Mouse (Mus musculus) neural tube, embryonic 11.5 days (tissue): ENCODE data around the gene Btd. TPM values are rescaled to one million over a fixed set of nuclear protein-coding genes. Genes with fewer than 3 reads are reported as not detected.

Experiments
- ATAC-seq: fragments of 200-750 bp; cut with Nextera tagmentation; 2 replicates; pipeline ENCODE4 v1.8.0; 2017; ENCODE audit warnings: moderate number of reproducible peaks, mild to moderate bottlenecking, moderate TSS enrichment, moderate library complexity; ENCODE audit not compliant: insufficient read depth, low FRiP score, low TSS enrichment
- DNase-seq: peaks from one replicate; pipeline ENCODE4 v3.0.0-alpha.2; 2015; ENCODE audit warnings: low spot score
- H3K27ac ChIP-seq: fragments of 300-500 bp; sonication (generic); 2 replicates; pipeline ENCODE4 v1.5.1; 2014; ENCODE audit warnings: low read depth, mild to moderate bottlenecking, low read length
- H3K27me3 ChIP-seq: fragments of 300-500 bp; sonication (generic); 2 replicates; pipeline ENCODE4 v1.6.1; 2014; ENCODE audit warnings: mild to moderate bottlenecking, low read length, mixed read lengths; ENCODE audit not compliant: control insufficient read depth, insufficient read depth
- H3K36me3 ChIP-seq: fragments of 300-500 bp; sonication (generic); 2 replicates; pipeline ENCODE4 v1.6.1; 2014; ENCODE audit warnings: mild to moderate bottlenecking, low read length, moderate library complexity, mixed read lengths; ENCODE audit not compliant: control insufficient read depth, insufficient read depth
- H3K4me1 ChIP-seq: fragments of 300-500 bp; sonication (generic); 2 replicates; pipeline ENCODE4 v1.6.1; 2014; ENCODE audit warnings: low read length, mixed read lengths; ENCODE audit not compliant: control insufficient read depth, insufficient read depth
- H3K4me2 ChIP-seq: fragments of 300-500 bp; sonication (generic); 2 replicates; pipeline ENCODE4 v1.6.1; 2014; ENCODE audit warnings: low read depth, mild to moderate bottlenecking, moderate library complexity
- H3K4me3 ChIP-seq: fragments of 300-500 bp; sonication (generic); 2 replicates; pipeline ENCODE4 v1.5.1; 2014; ENCODE audit warnings: low read depth, low read length
- H3K9ac ChIP-seq: fragments of 300-500 bp; sonication (generic); 2 replicates; pipeline ENCODE4 v1.6.1; 2014; ENCODE audit warnings: mild to moderate bottlenecking, low read length
- H3K9me3 ChIP-seq: fragments of 300-500 bp; sonication (generic); 2 replicates; pipeline ENCODE4 v1.6.1; 2016; ENCODE audit warnings: low read length; ENCODE audit not compliant: control insufficient read depth
- WGBS: fragments of 180-500 bp; shearing (Covaris S2); extraction: QIAGEN DNeasy Blood & Tissue Kit; methylation state at CpG from one replicate; pipeline ENCODE4 v1.1.7; 2014; 5-methylcytosine and 5-hydroxymethylcytosine counted together
- polyA plus RNA-seq: library from polyadenylated mRNA; unstranded; fragments of >200 nt; fragmentation: Nextera tagmentation; extraction: Ambion mirVana; gene quantifications from 2 replicates; pipeline ENCODE4 v1.2.1, GENCODE M21; 2014

Btd gene
- polyA plus RNA-seq, 1 experiment from 2014 or later = 14.5 TPM

DNA sequence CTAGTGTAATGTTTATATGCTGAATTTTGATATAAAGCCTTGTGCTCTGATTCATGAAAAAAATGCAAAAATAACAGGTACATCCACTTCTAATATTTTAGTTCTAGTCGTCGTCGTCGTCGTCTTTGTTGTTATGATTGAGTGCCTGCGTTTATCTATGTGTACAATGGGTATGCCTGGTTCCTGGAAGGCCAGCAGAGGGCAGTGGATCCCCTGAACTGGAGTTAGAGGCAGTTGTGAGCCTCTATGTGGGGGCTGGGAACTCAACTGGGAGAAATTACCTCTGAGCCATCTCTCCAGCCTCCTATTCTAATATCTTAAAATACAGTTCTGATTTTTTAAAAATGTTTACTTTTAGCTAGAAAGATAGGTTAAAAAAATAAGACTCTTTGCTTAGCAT is 35.3 kb upstream of the Btd start:
- Histone ChIP-seq H3K4me1 (no peaks in the 10 kb centered on the region), H3K9ac (no peak overlapping the region), H3K4me3 (no peak overlapping the region), H3K27me3 (no peaks in the 10 kb centered on the region), H3K9me3 (no peaks in the 10 kb centered on the region), H3K4me2 (no peak overlapping the region), H3K36me3 (no peaks in the 10 kb centered on the region), H3K27ac (no peak overlapping the region)
- ATAC-seq = no peak
- no peak for DNase-seq
- 53% methylated on average over 6 of the region's 6 CpGs for WGBS

DNA sequence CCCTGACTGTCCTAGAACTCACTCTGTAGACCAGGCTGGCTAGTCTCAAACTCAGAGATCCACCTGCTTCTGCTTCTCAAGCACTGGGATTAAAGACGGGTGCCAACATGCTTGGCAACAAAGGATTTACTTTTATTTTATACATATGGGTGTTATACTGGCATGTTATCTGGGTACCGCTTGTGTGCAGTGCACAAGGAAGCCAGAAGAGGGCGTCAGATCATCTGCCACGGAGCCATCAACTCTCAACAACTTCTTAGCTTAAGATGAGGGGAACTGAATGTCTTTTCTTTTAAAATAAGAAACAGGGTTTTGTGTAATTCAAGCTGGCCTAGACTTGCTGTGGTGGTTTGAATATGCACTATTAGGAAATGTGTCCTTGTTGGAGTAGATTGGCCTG is 28.8 kb upstream of the Btd start:
- Histone ChIP-seq H3K27me3 (no peaks in the 10 kb centered on the region), H3K9me3 (no peaks in the 10 kb centered on the region), H3K27ac (no peak overlapping the region), H3K4me3 (no peak overlapping the region), H3K9ac (no peak overlapping the region), H3K4me2 (no peak overlapping the region), H3K36me3 (no peaks in the 10 kb centered on the region), H3K4me1 (no peaks in the 10 kb centered on the region)
- ATAC-seq (no peak), DNase-seq (no peak)
- 64% methylated on average over 4 of the region's 4 CpGs for WGBS

DNA sequence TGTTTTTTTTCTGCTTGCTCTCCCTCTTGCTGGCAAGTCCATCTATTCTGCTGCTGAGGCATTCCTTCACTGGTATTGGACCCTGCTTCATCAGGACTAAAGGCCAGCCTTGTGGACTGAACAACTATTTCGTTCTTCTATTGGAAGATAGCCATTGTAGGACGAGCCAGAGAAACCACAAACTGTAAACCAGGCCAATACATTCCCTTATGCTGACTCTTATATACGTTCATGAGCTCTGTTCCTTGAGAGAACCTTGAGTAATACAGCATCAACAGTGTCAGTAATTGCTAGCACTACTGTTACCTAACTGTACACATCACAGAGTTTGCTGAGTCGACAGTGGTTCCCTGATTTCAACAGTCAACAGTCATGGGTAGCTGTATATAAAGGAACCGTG is 27.2 kb upstream of the Btd start:
- Histone ChIP-seq H3K4me1 (no peaks in the 10 kb centered on the region), H3K9me3 (no peaks in the 10 kb centered on the region), H3K4me2 (no peak overlapping the region), H3K36me3 (no peaks in the 10 kb centered on the region), H3K9ac (no peak overlapping the region), H3K27ac (no peak overlapping the region), H3K4me3 (no peak overlapping the region), H3K27me3 (no peaks in the 10 kb centered on the region)
- DNase-seq (no peak), ATAC-seq (no peak)
- WGBS = 90% methylated on average over 5 of the region's 5 CpGs

DNA sequence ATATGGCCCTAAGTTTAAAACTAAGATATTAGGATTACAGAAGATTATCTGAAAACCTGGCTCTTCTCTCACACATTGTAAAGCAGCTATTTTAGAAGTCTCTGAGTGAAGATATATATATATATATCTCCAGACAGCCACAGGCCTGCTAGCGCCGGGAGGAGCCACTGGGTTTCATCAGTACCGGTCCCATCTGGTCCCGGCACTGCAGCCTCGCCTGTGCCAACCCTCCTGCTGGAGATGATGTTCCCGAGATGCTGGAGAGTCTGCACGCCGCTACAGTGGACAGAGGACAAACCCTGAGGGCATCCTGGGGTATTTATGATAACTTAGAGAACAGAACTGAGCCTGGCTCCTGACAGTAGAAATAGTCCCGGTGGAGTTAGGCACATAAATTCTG is 23.6 kb upstream of the Btd start:
- Histone ChIP-seq H3K27ac (no peak overlapping the region), H3K4me3 (no peak overlapping the region), H3K27me3 (no peaks in the 10 kb centered on the region), H3K36me3 (no peaks in the 10 kb centered on the region), H3K9ac (no peak overlapping the region), H3K9me3 (no peaks in the 10 kb centered on the region), H3K4me2 (no peak overlapping the region), H3K4me1 (no peaks in the 10 kb centered on the region)
- DNase-seq (no peak), ATAC-seq (no peak)
- WGBS = 87% methylated on average over 9 of the region's 9 CpGs

DNA sequence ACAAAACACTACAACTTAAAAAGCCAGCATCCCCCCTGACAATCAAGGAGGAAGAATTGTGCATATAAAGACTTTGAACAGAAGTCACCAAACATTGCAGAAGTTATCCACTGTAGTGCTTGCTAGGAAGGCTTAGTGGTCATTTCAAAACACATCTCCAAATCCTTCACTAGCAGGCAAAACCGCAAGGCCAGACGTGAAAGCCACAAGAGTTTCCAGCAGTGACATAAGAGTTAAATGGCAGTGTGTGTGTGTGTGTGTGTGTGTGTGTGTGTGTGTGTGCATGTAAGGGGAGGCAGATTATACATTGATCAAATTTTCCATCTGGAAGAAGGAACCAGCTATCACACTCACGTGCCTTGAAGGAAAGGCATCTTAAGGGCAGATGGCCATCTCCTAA is 22.8 kb upstream of the Btd start:
- no peak overlapping the region for H3K4me2 ChIP-seq
- no peak for DNase-seq
- H3K4me1 ChIP-seq = no peaks in the 10 kb centered on the region
- H3K9ac ChIP-seq = no peak overlapping the region
- H3K9me3 ChIP-seq = no peaks in the 10 kb centered on the region
- no peak for ATAC-seq
- no peak overlapping the region for H3K27ac ChIP-seq
- H3K27me3 ChIP-seq = no peaks in the 10 kb centered on the region
- 90% methylated on average over 3 of the region's 3 CpGs for WGBS
- H3K4me3 ChIP-seq = no peak overlapping the region
- H3K36me3 ChIP-seq = no peaks in the 10 kb centered on the region

DNA sequence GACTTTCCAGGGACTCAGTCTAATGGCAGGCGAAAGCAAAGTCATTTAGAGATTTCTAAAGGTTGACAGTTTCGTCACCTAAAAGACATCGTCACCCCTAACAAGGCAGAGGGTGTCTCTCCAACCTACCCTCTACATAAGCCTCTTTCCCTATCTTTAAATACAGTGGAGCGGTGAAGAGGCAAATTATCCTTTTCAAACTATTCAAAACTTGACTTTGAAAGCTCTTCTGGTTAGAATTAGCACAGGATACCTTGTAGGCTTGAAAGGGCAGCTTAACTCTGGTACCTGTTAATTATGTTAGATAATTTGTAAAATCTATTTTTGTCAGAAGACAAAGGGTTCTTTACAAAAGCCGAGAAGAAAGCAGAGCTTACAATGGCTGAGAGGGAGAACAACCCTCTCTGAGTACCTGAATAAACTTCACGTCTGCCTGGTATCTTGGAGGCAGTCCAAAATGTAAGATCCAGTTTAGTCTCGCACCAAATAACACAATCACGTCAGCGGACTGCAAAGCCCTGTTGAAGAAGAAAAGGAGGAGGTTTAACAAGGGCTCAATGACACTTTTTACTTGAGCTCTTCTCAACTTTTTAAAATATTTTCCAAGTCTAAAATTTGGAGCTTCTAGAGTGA is 20.1 kb upstream of the Btd start:
- DNase-seq (no peak), ATAC-seq (no peak)
- no peak overlapping the region for H3K4me2 ChIP-seq
- no peaks in the 10 kb centered on the region for H3K27me3 ChIP-seq
- no peak overlapping the region for H3K27ac ChIP-seq
- H3K36me3 ChIP-seq = no peaks in the 10 kb centered on the region
- 87% methylated on average over 9 of the region's 9 CpGs for WGBS
- no peak overlapping the region for H3K9ac ChIP-seq
- H3K9me3 ChIP-seq = no peaks in the 10 kb centered on the region
- H3K4me1 ChIP-seq = no peaks in the 10 kb centered on the region
- no peak overlapping the region for H3K4me3 ChIP-seq

DNA sequence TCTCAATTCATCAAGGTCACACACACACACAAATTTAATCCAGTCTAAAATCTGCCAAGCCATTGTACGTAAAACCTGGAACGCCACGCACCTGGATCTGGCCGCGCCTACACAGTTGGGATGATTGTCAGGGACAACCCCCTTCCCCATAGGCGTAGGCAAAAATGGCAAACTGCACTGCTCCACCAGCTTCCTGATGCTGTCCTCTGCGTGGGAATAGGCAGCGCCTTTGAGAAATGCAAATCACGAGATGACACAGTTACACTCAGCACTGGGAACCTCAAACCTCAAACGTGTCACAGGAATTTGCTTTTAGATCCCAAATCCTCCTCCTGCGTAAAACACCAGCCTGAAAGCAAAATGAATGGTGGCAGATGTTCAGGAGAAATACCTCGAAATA is 18.1 kb upstream of the Btd start:
- Histone ChIP-seq H3K9me3 (no peaks in the 10 kb centered on the region), H3K4me3 (no peak overlapping the region), H3K4me1 (no peaks in the 10 kb centered on the region), H3K9ac (no peak overlapping the region), H3K4me2 (no peak overlapping the region), H3K36me3 (no peaks in the 10 kb centered on the region), H3K27ac (no peak overlapping the region), H3K27me3 (no peaks in the 10 kb centered on the region)
- 90% methylated on average over 12 of the region's 12 CpGs for WGBS
- DNase-seq (no peak), ATAC-seq (no peak)

DNA sequence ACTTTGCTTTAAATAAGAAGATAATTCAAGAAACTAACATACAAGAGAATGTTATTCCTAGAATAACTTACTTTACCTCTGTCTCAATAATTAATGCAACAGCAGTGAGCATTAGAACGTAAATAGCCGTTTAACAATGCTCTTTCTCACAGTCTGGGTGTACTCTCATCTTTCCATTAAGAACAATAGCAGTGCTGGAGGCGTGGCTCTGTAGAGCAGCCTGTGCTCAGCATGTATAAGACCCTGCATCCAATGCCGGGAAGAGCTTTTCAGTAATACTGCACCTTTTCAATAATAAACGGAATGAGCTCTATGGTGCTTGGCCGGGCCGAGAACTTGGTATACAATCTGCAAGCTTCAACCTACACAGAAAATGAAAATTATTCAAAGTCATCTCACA is 10.2 kb upstream of the Btd start:
- DNase-seq = no peak
- Histone ChIP-seq H3K4me3 (no peak overlapping the region), H3K4me1 (no peaks in the 10 kb centered on the region), H3K27ac (no peak overlapping the region), H3K9ac (no peak overlapping the region), H3K36me3 (no peaks in the 10 kb centered on the region), H3K9me3 (no peaks in the 10 kb centered on the region), H3K4me2 (no peak overlapping the region), H3K27me3 (no peaks in the 10 kb centered on the region)
- ATAC-seq = no peak
- WGBS = 57% methylated on average over 7 of the region's 7 CpGs

DNA sequence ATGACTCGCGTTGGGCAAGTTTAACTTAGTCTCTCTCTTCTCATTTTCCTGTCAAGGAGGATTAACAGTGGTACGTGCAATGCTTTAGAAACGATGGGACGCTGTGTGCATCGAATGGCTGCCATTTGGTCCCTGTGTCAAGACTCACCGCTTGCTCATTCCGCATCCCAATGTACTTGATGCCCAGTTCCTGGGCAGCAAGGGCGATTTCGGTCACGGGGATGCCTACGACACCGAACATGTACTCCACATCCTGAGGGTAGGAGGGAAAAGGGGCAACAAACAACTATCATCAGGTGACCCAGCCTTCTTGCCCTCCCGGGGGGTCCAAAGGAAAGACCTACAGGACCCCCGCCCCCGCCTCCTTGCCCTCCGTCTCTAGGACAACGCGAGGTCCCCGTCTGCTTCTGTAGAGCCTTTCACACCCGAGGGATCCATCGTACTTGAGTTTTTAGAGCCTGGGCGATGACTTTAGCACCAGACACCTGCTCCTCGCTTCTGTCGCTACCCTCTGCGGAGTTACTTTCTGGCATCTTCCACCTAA is 410 bp upstream of the Btd start, which contains the start of gene Gm49387:
Gene Gm49387 (minus strand): TSS at position 533 of the 544 bp plus-strand sequence.
- Histone ChIP-seq H3K4me3 (peak within 1 kb of the TSS; percentile 59), H3K27ac (0 out of 2 replicates have a peak within 1 kb of the TSS, but pooled peaks have one; percentile 15), H3K9me3 (no peaks in the 10 kb centered on the region), H3K4me2 (peak within 1 kb of the TSS; percentile 89), H3K4me1 (peaks cover 3% of the 10 kb centered on the region; the same call in 1 of the 2 replicates), H3K36me3 (no peaks in the 10 kb centered on the region), H3K9ac (peak within 1 kb of the TSS; percentile 58), H3K27me3 (no peaks in the 10 kb centered on the region)
- ATAC-seq = peak; percentile 54
- no peak for DNase-seq
- WGBS = 4% methylated on average over 26 of the region's 26 CpGs
